Mouse (Mus musculus): ENCODE results near the gene Znhit3. TPM values are rescaled to one million over a fixed set of nuclear protein-coding genes. Genes with fewer than 3 reads are reported as not detected.
A peak's percentile ranks its signal among the peaks of the same experiment; 100 is the strongest.
"Not testable (repeated sequence)": the region's sequence is repeated elsewhere in the genome, so short reads cannot be mapped to it uniquely, and the experiment has no call there.

The Znhit3 gene
- total RNA-seq, 2 experiments from 2014 or later = 13.7 to 16.5 TPM

GRCm38 (mm10) chr11:84882346-84882745 lies 33.8 kb downstream of the Znhit3 start:
- no peak overlapping the region for H3K4me3 ChIP-seq
- TF ChIP-seq CTCF (IDR thresholded peaks at IDR 0.05) = no peak
- no peak for DNase-seq
- intact Hi-C loops (cut with DNase I) = no loop called here
- no peak overlapping the region for H3K27ac ChIP-seq

- intact Hi-C loops (cut with DNase I) = no loop called here
- H3K4me3 ChIP-seq = peak overlapping the region; percentile 80
- TF ChIP-seq CTCF (IDR thresholded peaks at IDR 0.05) = no peak
- DNase-seq = no peak
- H3K27ac ChIP-seq = peak overlapping the region; percentile 94
Measured at GRCm38 (mm10) chr11:84880971-84881370, 35.2 kb downstream of the Znhit3 start.

GRCm38 (mm10) chr11:84880465-84880961 lies 35.7 kb downstream of the Znhit3 start:
- no peak for TF ChIP-seq CTCF (IDR thresholded peaks at IDR 0.05)
- intact Hi-C loops (cut with DNase I) = no loop called here
- Histone ChIP-seq H3K4me3 (peak overlapping the region; percentile 80), H3K27ac (peak overlapping the region; percentile 94)
- peak; percentile 59 for DNase-seq

DNA sequence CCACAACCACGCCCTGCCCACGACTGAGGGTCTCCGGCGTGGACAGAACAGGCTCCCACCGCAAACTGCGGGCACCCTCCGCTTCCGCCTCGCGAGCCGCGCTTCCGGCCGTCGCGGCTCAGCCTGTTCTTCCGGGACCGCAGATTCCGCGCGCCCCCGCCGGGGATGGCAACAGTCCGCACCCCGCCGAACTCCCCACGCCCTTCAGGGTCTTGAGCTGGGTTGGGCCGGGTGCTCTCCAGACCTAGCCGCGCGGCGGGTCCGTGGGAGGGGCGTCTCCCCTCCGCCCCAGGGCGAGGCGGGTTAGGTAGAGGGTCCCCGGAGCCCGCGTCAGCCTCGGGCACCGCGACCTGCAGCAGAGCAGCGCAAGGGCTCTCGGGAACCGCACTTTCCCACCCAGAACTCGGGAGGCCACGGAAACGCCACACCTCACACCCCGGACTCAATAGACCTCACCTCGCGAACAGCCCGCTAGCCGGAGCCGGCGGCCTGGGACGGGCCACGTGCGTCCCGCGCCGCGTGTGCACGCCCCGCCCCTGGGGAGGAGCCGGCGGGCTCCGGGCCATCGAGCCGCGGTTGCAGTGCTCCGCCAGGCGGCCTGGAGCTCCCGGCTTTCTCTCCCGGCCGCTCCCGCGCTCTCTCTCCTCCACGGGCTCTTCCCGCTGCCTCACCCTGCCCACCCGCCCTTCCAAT lies 36.2 kb downstream of the Znhit3 start, which contains the start of the genes Myo19 and Pigw:
Myo19 (plus strand) TSS at position 377 of the 693 bp plus-strand sequence.
Pigw (minus strand) TSS at position 514 of the 693 bp plus-strand sequence.
- Histone ChIP-seq H3K4me3 (peak within 1 kb of the TSS; percentile 80), H3K27ac (peak within 1 kb of the TSS; percentile 94)
- TF ChIP-seq CTCF (IDR thresholded peaks at IDR 0.05) = peak; percentile 46
- DNase-seq = peak; percentile 93
- intact Hi-C loops (cut with DNase I) = loop anchor here (10.0 kb wide), 1 partner anchor 255 kb away; no protein-coding TSS in a partner anchor

DNA sequence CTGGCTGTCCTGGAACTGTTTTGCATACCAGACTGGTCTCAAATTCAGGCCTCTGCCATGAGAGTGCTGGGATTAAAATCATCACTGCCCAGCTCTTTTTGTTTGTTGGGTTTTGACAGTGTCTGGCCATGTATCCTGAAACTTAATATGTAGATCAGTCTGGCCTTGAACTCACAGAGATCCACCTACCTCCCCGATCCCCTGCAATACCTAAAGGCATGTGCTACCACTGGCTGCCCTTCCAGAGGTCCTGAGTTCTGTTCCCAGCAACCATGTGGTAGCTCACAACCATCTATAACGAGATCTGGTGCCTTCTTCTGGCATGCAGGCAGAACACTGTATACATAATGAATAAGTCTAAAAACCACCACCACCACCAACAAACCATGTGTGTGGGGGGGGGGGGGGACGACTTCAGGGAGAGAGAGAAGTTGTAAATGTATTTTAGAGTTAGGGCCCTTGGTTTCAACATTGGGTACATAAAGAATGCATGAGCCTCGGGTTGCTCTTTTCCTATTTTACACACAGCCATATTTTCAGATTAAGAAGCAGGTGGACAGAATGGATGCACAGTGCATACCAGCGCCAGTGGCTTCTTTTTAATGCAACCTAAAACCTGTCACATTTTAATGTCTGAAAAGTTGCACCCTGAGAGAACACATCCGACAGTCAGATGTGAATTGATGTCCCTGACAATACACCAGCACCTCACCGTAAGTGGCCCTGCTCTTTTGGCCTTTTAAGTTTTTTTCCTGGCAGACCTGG lies 37.0 kb downstream of the Znhit3 start:
- TF ChIP-seq CTCF (IDR thresholded peaks at IDR 0.05) = no peak
- no peak for DNase-seq
- intact Hi-C loops (cut with DNase I) = loop anchor here (10.0 kb wide), 1 partner anchor 256 kb away; no protein-coding TSS in a partner anchor
- peak overlapping the region; percentile 80 for H3K4me3 ChIP-seq
- peak overlapping the region; percentile 94 for H3K27ac ChIP-seq

DNA sequence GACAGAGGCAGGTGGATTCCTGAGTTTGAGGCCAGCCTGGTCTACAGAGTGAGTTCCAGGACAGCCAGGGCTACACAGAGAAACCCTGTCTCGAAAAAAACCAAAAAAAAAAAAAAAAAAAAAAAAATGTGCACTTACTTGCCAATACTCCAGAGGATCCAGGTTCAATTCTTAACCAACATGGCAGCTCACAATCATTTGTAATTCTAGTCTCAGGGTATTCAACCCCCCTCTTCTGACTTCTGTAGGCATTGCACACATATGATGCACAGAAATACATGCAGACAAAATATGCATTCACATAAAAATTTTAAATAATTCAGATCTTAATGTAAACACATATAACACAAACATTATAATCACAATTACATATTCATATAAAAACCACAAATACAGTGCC lies 40.1 kb downstream of the Znhit3 start:
- DNase-seq, H3K4me3 ChIP-seq, H3K27ac ChIP-seq: not testable (repeated sequence)
- intact Hi-C loops (cut with DNase I) = loop anchor here (10.0 kb wide), 1 partner anchor 259 kb away; no protein-coding TSS in a partner anchor

DNA sequence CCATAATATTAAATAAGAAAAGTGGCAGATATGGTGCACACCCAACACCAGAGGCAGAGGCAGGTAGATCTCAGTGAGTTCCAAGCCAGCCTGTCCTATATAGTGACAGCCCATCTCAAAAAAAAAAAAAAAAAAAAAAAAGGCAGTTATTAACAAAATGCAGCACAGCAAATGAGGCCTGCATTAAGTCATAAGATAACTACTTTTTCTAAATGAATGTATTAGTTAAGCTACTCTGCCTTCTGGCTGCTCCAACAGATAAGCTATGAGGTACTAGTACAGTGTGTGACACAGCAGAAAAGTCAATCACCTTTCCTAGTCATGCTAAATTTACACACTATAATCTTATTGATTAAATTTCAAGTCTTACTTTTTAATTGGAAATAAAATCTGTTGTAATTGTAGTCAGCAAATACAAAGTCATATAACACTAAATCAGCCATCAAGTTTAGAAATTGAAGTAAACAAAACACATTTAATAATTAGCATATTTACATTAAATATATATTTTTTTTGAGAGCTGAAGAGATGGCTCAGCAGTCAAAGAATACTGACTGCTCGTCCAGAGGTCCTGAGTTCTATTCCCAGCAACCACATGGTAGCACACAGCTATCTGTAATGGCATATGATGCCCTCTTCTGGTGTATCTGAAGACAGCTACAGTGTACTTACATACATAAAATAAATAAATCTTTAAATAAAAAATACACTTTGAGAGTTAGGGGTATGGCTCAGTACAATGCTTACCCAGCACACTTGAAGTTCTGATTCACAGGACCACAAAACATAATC lies 42.9 kb downstream of the Znhit3 start:
- no peak overlapping the region for H3K4me3 ChIP-seq
- intact Hi-C loops (cut with DNase I) = loop anchor here (10.0 kb wide), 1 partner anchor 262 kb away; no protein-coding TSS in a partner anchor
- no peak overlapping the region for H3K27ac ChIP-seq
- DNase-seq = no peak
- no peak for TF ChIP-seq CTCF (IDR thresholded peaks at IDR 0.05)

- intact Hi-C loops (cut with DNase I) = loop anchor here (2.0 to 10.0 kb wide), 2 partner anchors 43 to 263 kb away; partner anchors contain the start of gene Dhrs11
- H3K27ac ChIP-seq = peak overlapping the region; percentile 100
- TF ChIP-seq CTCF (IDR thresholded peaks at IDR 0.05) = no peak
- DNase-seq = no peak
- H3K4me3 ChIP-seq = peak overlapping the region; percentile 85
Measured at GRCm38 (mm10) chr11:84871548-84872069, 44.6 kb downstream of the Znhit3 start.

DNA sequence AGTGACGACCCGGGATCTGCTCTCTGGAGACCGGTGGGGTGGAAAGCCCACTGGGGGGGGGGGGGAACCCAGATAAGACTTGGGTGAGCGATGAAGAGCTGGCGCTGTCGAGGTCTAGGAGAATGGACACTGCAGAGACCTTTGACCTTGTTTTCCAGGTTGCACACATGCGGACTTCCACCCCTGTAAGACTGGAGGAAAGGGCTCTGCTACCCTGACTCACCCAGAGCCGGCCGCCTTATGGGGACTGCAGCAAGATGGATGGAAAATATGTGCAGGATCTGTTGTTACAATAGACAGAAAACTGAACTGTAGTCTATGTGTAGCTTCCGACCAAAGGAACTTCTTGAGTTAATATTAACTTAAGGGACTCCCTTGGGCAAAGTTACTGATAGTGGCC lies 45.1 kb downstream of the Znhit3 start:
- intact Hi-C loops (cut with DNase I) = loop anchor here (2.0 to 10.0 kb wide), 2 partner anchors 42 to 264 kb away; partner anchors contain the start of gene Dhrs11
- DNase-seq = no peak
- TF ChIP-seq CTCF (IDR thresholded peaks at IDR 0.05) = no peak
- peak overlapping the region; percentile 100 for H3K27ac ChIP-seq
- peak overlapping the region; percentile 85 for H3K4me3 ChIP-seq

DNA sequence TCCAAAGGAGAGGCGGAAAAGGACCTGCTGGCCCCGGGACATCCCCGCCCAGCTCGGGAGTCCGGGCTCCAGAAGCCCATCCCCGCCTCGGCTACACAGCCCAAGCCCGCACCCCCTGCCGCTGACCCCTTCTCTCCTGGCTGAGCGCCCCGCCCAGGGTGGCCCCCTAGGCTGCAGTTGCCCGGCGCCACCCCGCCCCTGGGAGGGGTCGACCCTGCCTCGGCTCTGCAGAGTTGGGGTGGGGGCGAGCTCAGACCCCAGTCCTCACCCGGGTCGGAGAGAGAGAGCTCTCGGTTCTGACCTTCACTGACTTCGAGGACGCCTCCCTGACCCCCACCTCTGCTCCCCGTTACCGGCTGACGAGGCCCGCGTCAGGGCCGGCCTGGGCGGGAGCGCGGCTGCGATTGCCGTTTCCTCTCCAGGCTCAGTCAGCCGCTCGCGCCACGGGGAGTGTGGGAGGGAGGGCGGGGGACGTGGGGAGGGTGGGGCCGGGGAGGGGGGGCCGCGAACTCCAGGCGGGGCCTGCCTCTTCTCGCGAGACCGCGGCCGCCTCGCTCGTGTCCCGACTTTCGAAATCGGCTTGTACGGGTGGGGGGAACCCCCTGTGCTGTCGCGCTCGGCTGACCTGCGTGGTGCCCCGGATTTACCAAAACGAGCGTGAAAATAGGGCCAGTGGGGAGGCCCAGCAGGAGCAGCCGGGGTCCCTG lies 45.7 kb downstream of the Znhit3 start, which contains the start of gene Ggnbp2:
Ggnbp2 (minus strand) TSS at position 481 of the 707 bp plus-strand sequence.
- intact Hi-C loops (cut with DNase I) = loop anchor here (2.0 to 10.0 kb wide), 2 partner anchors 42 to 264 kb away; partner anchors contain the start of gene Dhrs11
- Histone ChIP-seq H3K4me3 (peak within 1 kb of the TSS; percentile 85), H3K27ac (peak within 1 kb of the TSS; percentile 100)
- no peak for TF ChIP-seq CTCF (IDR thresholded peaks at IDR 0.05)
- peak; percentile 97 for DNase-seq
